Mouse (Mus musculus) frontal cortex, postnatal 25 days (tissue): ENCODE results near the gene Cib1.
A peak's percentile ranks its signal among the peaks of the same experiment; 100 is the strongest.

Source experiments
- DNase-seq, 2 experiments: peaks; one replicate each; pipeline ENCODE4 v3.0.0; 2022; ENCODE audit warnings: low spot score in 2 of 2

Cib1 gene

DNA sequence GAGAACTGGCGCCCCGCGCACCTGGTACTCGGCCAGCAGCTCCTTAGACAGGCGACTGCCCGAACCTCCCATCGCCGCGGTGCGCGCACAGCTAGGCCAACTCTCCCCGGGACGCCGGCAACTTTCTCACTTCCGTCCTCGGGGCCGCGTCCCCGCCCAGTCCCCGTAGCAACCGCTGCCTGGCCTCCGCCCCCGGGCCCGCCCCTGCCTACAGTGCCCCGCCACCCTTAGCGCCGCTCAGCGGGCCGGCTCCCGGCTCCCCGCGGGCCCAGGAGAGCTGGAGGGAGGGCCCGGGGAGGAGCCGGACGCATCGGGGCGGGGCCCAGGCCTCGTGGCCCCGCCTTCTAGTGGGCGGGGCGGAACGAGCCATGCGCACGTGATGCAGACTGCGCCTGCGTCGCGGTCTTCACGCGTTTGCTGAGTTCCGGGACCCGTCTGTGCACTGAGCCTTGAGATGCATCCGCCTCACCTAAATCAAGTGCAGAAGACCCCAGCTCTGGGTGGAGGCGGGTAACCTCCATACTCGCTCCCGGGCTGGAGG lies at the start of gene Cib1, which contains the start of gene Gdpgp1:
TSS of gene Cib1 (minus strand) at position 325 of the 541 bp plus-strand sequence.
TSS of gene Gdpgp1 (plus strand) at position 377 of the 541 bp plus-strand sequence.
- DNase-seq, result peak; percentile 81 to 90

DNA sequence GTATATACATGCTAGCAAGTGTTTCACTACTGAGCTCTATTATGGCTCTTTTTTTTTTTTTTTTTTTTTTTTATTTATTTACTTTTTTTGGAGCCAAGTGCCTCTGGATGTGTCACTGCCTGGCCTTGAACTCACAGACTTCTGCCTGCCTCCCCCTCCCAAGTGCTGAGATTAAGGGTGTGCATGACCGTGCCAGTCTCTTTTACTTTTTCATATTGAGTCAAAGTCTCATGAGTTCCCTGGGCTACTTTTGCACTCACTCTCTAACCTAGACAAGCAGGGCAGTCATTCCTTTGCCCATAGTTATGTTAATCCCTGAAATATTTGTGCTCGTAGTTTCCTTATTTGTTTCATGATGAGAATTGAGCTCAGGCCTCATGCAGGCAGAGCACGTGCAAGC lies 49.0 kb upstream of the Cib1 start:
- no peak for DNase-seq

DNA sequence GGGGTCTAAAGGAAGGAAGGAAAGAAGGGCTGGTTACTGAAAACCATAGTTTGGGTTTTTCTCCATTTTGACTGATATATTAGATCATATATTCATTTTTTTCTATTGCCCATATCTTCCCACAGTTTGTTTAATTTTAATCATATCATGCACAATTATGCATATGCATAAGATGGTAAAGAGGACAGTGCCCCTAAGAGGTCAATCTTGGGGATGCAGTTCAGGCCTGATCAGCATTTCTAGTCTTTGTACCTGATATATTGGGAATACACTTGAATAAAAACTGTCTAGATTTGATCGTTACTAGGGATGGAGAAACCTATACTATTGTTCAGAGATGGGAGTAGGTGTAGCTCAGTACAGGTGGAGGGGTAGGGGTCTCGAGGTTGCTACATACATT lies 48.4 kb upstream of the Cib1 start:
- DNase-seq, result no peak

DNA sequence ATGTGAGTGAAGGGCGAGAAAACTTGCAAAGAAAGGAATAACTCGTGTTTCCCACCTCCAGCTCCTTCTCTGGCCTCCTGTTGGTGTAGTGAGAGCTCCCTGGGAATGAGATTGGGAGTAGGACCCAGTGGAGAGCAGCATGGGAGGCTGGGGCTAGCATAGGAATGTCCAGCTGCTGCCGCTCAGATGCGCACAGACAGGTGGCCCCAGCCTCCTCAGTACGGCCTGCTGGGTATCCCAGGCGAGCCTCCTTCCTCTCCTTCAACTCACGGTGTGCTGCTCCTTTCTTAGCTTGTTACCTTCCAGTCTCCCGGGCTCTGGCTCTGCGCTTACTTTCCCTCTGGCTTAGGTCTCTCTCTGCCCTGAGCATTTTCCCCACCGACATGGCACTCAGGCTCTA lies 47.4 kb upstream of the Cib1 start:
- DNase-seq, result no peak

DNA sequence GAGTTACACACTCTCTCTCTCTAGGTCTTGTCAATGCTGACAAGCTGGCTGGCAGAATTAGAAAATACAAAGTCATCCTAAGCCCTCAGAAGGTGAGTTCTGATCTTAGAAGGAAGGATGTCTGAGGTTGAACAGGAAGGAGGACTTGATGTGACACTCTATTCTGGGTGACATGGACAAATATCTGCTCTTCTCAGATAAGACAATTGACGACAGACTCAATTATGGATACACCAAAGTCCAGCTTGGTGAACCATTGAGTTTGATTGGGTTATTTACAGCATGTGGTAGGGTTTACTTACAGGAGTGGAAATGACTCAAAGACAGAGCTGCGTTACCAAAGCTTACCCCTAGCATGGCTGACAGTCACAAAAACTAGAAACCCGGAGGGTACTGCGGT lies 43.8 kb upstream of the Cib1 start:
- no peak for DNase-seq

DNA sequence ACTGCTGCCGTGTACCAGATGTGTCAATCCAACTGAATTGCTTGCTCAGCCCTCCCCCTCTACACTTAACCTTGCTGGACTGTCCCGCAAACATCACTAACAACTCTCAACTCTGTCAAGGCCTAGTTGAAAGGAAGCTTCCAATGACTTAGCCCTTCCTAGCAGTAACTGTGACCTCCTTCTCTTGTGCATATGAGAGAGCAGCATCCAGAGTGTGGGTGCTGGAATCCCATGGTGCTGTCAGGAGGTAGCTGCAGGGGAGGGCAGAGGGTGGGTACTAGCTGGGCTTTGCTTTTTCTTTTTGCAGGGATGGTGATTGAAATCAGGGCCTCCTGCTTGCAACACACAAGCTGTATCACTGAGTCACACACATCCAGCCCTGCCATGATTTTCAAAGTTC lies 40.8 kb upstream of the Cib1 start:
- DNase-seq, result no peak

DNA sequence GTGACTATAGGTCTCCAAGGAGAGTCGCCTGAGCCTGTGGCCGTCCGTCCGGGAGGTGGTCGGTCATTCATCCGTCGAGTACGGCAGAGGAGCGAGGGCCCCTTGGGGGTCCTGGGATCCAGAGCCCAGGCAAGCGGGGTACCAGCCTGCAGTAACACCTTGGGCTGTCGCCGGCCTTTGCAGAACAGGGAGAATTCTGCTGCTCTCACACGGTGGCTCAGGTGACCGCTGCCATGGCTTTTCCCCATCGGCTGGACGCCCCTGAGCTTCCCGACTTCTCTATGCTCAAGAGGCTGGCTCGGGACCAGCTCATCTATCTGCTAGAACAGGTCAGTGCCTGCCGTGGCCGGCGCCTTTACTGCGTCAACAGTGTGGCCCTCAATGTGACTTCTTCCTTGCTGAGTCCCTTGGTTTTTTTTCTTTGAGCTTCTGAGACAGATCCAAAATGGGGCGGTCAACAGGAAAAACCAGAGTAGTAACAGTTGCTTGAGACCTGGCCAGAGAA lies 37.2 kb upstream of the Cib1 start:
- peak in 1 of 2 experiments; percentile 15 for DNase-seq

DNA sequence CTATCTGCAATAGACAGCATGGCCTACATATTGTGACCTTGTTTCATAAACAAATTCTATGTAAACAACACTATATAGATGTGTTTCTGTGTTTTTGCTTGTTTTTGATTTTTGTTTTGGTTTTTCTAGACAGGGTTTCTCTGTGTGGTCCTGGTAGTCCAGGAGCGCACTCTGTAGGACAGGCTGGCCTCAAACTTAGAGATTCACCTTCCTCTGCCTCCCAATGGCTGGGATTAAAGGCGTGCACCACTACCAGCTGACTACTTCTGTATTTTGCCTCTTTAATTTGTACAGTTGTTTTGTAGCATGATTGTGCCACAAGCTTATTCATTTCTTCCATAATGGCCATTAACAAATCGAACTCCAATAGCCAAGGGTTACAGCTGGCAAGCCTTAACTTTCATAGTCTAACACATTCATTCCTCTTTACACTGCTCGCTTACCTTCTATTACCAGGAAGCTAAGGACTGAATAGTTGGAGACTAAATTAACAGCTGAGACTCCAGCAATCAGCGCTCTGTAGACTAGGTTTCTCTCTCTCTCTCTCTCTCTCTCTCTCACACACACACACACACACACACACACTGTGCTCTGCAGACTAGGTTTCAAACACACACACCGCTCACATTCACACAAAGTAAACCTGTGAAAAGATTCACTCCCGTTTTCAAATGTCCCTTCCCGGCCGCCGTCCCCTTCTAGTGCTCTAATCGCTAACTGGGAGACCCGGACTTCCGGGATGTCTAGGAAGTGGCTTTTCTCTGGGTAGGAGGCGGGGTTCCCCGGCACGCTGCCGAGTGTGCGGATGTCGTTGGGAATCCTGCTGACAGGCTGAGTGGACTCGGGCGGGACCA lies 36.5 kb upstream of the Cib1 start, which contains the start of gene Vps33b:
TSS of gene Vps33b (plus strand) at position 753 of the 854 bp plus-strand sequence.
- peak; percentile 94 to 95 for DNase-seq

DNA sequence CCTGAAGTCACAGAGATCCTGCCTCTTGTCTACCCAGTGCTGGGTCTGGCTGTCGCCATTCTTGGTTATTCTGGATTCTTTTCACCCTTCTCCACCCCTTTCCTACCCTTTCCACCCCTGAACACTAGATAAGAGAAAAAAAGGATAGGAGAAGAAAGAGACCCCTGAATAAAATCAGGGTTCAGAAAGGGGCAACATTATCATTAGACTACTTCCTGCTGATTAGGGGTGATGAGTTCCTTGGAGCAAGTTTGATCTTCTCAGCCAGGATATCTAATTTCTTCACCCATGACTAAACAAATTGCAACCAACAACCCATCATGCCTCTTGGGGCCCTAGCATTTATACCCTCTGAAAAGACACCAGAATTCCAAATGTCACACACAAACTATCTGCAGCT lies 35.2 kb upstream of the Cib1 start:
- no peak for DNase-seq

DNA sequence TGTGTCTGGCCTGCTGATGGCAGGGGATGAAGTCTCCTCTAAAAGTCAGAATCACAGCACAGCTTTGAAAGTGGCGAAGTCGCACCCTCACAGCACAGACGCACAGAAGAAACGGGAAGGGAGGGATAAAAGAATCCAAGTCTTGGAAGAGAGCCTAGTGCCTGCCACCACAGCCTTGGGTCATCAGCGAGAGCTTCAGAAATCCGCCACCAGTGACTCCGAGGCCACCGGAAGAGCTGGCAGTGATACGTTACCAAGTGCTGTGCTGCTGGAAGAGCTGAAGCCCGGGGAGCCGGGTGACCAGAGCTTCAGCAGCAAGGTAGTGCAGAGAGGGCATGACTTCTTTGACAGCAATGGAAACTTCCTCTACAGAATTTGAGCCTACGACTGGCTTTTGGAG lies 32.0 kb upstream of the Cib1 start:
- no peak for DNase-seq

DNA sequence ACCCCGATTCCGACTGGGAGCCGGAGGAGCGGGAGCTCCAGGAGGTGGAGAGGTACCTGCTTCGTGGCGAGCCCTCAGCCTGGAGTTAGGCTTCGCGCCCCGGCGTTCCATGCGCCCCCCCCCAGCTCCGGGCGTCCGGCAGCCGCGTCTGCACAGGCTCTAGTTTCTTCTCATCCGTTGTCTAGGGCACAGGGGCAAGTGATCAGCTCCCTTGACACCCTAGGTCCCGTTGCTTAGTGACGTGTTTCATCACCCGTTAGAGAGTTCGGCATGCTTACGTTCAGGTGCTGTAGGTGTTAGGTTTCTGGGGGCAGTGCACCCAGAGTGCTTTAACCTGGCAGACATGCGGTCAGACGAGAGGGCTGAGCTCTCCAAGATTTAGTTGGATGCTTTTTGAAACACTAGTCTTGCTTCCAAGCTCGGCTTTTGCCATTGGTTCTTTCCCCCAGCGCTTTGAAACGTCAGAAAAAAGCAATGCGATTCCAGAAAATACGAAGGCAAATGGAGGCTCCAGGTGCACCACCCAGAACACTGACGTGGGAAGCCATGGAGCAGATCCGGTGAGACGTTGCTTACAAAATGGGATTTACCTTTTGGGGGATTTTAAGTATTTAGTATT lies 28.9 kb upstream of the Cib1 start:
- no peak for DNase-seq

DNA sequence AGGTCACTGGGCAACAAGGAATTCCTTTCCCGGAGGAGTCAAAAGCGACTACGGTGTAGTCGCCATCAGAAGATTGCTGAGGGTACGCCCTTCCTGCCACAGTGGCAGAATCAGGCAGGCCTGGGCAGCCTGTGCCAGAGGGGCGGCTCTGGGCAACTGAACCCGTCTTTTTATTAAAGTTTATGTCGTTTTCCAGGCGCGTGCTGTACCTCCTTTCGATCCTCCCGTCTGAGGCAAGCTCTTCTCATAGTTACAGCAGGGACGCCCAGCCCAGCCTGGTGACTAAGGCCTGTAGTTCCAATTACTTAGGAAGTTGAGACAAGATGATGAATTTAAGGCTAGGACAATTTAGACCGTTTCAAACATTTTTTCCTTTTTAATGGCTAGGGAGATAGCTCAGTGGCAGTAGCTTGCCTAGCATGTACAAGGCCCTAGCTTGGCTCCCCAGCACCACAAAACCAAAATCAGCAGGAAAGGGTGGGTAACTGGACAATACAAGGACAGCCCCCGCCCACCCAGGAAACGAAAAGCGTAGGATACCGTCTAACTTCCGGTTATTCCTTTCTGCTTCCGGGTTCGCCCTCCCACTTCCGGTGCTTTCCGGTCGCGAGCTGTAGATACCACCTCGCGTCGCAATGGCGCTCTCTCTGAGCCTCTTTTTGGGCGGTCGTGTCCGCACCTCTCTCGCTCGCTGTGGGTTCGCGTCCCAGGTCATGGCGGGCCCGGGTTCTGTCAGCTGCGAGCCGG lies 28.2 kb upstream of the Cib1 start, which contains the start of gene Ngrn:
TSS of gene Ngrn (plus strand) at position 591 of the 747 bp plus-strand sequence.
- DNase-seq, result peak; percentile 59 to 77

DNA sequence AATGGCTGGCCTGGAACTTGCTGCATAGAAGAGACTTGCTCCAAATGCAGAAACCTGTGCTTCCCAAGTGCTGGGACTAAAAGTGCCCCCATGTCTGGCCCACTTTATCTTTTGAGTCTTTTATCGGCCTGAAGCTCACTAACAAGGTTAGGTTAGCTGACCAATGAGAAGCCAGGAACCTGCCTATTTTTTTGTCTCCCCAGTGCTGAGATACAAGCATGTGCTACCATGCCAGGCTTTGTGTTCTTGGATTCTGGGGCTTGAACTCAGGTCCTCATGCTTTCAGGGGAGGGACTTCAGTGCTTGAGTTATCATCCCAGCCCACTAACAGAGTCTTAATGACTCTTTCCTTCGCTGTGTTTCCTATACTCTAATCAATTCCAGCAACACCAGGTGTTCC lies 25.1 kb upstream of the Cib1 start:
- no peak for DNase-seq

DNA sequence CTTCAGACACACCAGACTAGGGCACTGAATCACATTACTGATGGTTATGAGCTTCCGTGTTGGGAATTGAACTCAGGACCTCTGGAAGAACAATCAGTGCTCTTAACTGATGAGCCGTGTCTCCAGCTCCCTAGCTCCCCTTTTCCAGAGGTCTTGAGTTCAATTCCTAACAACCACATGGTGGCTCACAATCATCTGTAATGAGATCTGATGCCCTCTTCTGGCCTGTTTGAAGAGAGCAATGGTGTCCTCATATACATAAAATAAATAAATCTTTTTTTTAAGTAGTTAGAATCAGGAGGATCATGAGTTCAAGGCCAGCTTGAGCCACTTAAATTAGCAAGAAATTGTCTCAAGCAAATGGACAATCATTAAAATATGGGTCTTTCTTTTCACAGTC lies 23.4 kb upstream of the Cib1 start:
- no peak for DNase-seq

DNA sequence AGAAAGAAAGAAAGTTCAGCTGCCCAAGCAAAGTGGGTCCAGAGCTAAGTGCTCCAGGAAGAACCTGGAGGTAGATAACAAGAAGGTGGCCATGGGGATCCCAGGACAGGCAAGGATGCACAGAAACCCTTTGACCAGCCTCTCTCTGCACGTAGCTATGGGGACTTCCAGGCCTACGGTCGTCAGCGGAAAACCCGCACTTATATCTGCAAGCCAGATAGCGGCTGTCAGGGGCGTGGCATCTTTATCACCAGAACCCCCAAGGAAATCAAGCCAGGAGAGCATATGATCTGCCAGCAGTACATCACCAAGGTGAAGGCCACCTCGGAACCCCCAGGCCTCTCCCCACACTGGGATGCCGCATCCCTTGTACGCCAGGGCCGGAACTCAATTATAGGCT lies 20.3 kb upstream of the Cib1 start:
- DNase-seq, result no peak

DNA sequence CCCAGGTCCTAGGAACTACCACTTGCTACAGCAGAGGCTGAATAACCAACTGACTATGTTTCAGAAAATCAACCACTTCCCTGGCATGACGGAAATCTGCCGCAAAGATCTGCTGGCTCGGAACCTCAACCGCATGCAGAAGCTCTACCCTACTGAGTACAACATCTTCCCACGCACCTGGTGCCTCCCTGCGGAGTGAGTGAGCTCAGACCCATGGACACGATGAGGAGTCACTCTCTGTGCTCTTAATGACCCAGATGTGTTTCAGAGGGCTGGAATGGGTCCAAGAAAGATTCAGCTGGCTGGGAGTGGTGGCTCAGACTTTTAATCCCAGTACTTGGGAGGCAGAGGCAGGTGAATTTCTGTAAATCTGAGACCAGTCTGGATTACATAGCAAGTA lies 19.8 kb upstream of the Cib1 start:
- no peak for DNase-seq

DNA sequence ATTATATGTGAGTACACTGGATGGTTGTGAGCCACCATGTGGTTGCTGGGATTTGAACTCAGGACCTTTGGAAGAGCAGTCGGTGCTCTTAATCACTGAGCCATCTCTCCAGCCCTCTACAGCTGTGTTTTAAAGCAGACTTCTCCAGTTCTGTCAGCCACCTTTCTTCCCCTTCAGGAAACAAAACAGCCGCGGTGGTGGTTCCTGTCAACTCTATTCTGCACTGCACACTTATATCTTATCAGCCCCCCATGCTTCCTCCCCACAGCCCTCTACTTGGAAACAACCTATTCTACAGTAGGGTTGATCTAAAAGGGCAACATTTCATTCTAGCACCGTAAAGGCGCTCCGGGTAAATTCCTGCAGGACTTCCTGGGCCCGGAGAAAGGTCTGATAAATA lies 14.2 kb upstream of the Cib1 start:
- DNase-seq, result no peak

DNA sequence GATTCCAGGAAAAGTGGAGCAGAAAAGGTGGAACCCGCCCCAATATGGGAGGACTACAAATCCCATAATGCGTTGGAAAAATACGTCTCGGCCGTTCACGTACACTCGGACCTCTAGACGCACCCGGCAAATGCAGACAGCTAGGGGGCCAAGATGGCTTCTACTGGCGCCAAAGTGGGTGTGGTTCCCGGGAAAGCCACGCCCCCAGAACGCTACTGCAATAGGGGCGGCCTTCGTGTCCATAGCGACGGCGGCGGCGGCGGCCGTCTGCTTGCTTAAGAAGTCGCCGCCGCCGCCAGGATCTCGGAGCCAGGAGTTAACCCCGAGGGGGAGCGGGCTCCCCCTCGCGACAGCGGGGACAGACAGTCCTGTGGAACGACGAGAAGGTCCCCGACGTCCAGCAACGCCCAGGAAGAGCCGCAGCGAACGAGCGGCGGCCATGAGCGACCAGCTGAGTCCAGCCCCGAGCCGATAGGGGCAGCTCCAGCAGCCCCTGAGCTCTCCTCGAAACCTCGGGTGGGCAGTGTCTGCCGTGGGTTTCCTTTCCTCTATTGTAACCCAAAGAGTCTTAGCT lies 13.6 kb upstream of the Cib1 start, which contains the start of gene Ttll13:
TSS of gene Ttll13 (plus strand) at position 229 of the 574 bp plus-strand sequence.
- DNase-seq, result peak; percentile 85 to 91

DNA sequence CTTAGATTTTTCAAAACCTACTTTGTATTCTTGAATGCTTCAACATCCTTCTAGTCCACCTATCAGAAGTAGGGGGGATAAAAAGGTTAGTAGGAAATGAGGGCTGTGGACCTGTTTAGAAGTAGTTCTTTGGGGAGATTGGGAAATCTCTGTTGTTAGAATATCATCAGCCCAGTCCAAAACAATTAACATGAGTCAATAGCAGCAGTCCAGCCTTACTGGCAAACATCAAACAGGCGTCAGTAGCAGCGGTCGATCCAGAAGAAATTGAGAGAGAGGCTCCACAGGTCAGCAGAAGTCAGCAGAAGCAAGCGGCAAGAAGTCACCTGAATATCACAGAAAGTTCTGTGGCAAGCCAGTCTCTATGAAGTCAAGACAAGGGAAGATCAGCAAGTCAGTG lies 12.2 kb upstream of the Cib1 start:
- no peak for DNase-seq

DNA sequence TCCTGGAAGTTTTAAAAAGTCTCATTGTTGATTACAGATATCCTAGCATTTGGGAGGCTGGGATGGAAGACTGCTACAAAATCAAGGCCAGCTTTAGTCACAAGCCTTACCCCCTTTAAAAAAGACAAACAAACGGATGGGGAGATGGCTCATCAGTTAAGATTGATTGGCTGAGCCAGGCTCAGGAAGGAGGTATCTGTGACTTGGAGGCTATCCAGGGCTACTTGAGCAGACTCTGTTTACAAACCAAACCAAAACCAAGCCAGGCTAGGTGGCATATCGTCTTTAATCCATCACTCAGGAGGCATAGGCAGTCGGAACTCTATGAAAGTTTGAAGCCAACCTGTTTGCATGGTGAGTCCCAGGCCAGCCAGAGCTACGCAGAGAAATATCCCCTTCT lies 9.0 kb upstream of the Cib1 start:
- DNase-seq, result no peak

DNA sequence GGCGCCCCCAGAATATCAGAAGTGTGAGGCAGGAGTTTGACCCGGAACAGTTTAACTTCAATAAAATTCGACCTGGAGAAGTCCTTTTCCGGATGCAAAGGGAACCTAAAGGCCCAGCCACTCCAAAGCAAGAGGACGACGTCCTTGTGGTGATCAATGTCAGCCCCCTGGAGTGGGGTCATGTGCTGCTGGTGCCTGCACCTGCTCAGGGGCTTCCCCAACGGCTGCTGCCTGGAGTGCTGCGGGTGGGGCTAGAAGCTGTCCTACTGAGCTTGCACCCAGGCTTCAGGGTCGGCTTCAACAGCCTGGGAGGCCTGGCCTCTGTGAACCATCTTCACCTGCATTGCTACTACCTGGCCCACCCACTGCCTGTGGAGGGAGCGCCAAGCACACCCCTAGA lies 5.9 kb upstream of the Cib1 start:
- DNase-seq, result no peak
